Mouse (Mus musculus): Measurements from ENCODE around the gene Ovol3. TPM values are rescaled to one million over a fixed set of nuclear protein-coding genes. Genes with fewer than 3 reads are reported as not detected.
A peak's percentile ranks its signal among the peaks of the same experiment; 100 is the strongest.
"Not testable (repeated sequence)": the region's sequence is repeated elsewhere in the genome, so short reads cannot be mapped to it uniquely, and the experiment has no call there.

Ovol3 gene
- polyA plus RNA-seq, 1 experiment: not detected

DNA sequence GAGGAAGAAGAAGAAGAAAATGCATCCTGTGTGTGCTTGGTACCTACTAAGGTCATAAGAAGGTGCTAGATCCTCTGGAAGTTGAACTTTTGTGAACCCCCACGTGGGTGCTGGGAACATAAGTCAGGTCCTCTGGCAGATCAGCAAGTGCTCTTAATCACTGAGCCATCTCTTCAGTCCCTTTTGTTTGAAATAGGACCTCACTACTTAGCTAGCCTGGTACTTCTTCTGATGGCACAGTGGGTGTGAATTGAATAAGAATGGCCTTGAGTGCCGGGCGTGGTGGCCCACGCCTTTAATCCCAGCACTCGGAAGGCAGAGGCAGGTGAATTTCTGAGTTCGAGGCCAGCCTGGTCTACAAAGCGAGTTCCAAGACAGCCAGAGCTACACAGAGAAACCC, 30.4 kb upstream of the Ovol3 start:
- TF ChIP-seq CTCF (IDR thresholded peaks at IDR 0.05; ENCODE audit: low read depth, low read length): no peak
- Histone ChIP-seq H3K27ac (ENCODE audit: insufficient read depth, low read depth, low read length) (no peak overlapping the region), H3K4me1 (ENCODE audit: control insufficient read depth, insufficient read depth, low read length) (peaks cover 11% of the 10 kb centered on the region), H3K4me3 (ENCODE audit: insufficient read depth, low read length) (no peak overlapping the region)

DNA sequence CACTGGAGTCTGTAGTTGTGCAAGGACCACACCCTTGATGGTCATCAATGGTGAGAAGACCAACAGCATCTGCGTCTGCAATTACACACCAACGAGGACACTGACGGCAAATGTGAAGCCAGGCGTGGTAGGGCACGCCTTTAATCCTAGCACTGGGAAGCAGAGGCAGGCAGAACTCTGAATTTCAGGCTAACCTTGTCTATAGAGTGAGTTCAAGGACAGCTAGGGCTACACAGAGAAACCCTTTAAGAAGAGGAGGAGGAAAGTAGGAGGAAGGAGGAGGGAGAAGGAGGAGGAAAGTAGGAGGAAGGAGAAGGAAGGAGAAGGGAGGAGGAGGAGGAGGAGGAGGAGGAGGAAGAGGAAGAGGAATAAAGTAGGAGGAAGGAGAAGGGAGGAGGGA, 30.0 kb upstream of the Ovol3 start:
- TF ChIP-seq CTCF (IDR thresholded peaks at IDR 0.05; ENCODE audit: low read depth, low read length): no peak
- no peak for TF ChIP-seq POLR2A (IDR thresholded peaks at IDR 0.05; ENCODE audit: borderline replicate concordance, low read depth, low read length)
- no peak overlapping the region for H3K4me3 ChIP-seq (ENCODE audit: insufficient read depth, low read length)
- H3K27ac ChIP-seq (ENCODE audit: insufficient read depth, low read depth, low read length): peak overlapping the region; percentile 32
- H3K4me1 ChIP-seq (ENCODE audit: control insufficient read depth, insufficient read depth, low read length): peaks cover 11% of the 10 kb centered on the region

DNA sequence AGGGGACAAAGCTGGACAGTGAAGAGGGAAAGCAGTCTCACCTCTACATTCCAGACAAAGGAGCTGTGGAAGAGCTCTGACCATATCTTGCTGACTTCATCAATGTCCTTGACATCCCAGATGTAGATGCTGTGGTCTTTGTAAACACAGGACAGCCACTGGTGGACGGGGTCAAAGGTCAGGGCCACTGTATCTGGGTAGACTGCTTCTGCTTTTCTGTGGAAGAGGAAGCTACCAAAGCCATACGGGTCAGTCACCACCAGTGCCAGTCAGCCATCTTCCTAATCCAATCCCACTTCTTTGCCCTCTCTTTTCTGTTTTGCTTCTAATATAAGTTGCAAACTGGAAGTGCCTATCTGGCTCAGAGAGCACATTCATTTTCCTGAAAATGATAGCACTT, 29.5 kb upstream of the Ovol3 start:
- Histone ChIP-seq H3K27ac (ENCODE audit: insufficient read depth, low read depth, low read length) (peak overlapping the region; percentile 32), H3K4me3 (ENCODE audit: insufficient read depth, low read length) (no peak overlapping the region), H3K4me1 (ENCODE audit: control insufficient read depth, insufficient read depth, low read length) (peaks cover 9% of the 10 kb centered on the region)
- no peak for TF ChIP-seq POLR2A (IDR thresholded peaks at IDR 0.05; ENCODE audit: borderline replicate concordance, low read depth, low read length)
- TF ChIP-seq CTCF (IDR thresholded peaks at IDR 0.05; ENCODE audit: low read depth, low read length): no peak

DNA sequence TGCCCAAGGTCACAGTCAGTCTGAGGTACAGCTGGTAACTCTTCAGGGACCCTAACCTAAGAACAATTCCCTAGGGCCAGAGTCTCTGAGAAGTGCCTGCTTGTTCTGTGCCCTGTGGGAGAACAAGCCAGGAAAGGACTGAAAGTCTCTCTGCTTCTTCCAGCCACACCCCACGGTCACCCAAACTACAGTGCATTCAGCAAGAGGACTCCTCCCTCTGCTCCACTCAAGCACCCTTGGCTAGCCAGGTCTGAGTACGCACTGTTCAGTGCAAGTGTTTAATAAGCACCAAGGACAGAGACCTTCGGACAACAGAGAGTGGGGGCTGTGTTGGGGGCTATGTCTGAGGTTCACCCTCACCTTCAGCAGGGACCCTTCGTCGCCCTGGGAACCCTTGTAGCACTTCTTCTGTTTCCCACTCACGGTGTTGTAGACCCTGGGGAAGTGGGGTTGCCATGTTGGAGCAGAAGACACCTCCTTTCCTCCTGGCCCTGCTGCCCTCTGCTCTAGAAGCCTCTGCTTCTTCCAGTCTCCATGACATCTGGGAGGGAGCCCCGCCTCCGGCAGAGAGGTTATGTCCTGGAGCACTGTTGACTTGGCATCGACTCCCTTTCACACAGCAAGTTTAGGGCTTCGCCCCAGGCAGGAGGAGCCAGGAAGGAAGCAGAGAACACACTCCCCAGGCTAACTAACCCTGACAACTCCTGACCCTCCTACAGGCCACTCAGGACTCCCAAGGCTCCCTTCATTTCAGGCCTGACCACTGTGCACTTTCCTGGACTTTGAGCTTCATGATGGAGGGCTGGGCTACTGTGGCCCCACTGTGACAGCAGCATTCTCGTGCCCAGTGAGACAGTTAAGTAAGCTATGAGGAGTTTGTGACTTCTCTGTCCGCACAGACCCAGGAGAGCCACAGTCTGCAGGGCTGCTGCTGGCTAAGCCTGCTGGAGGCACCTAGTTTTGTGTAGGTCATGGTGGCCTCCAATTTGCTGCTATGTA, 16.7 kb upstream of the Ovol3 start:
- TF ChIP-seq CTCF (IDR thresholded peaks at IDR 0.05; ENCODE audit: low read depth, low read length) (no peak), POLR2A (IDR thresholded peaks at IDR 0.05; ENCODE audit: borderline replicate concordance, low read depth, low read length) (no peak)
- H3K4me1 ChIP-seq (ENCODE audit: control insufficient read depth, insufficient read depth, low read length): peaks cover 11% of the 10 kb centered on the region
- no peak overlapping the region for H3K27ac ChIP-seq (ENCODE audit: insufficient read depth, low read depth, low read length)
- no peak overlapping the region for H3K4me3 ChIP-seq (ENCODE audit: insufficient read depth, low read length)

DNA sequence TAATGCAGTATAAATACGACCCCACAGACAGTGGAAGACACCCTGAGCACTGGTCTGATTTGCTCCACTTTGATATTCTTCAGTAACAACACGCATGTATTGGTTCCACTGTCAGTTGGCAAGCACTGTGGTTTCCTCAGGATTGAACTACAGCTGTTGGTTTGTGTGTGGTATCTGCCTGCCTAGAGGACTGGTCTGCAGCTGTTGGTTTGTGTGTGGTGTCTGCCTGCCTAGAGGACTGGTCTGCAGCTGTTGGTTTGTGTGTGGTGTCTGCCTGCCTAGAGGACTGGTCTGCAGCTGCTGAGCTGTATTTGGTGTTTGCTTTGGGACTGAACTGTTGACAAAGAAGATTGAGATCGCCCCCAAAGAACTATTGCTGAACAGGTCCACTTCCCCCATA, 1.8 kb upstream of the Ovol3 start:
- H3K27ac ChIP-seq (ENCODE audit: insufficient read depth, low read depth, low read length); H3K4me1 ChIP-seq (ENCODE audit: control insufficient read depth, insufficient read depth, low read length); H3K4me3 ChIP-seq (ENCODE audit: insufficient read depth, low read length): not testable (repeated sequence)

DNA sequence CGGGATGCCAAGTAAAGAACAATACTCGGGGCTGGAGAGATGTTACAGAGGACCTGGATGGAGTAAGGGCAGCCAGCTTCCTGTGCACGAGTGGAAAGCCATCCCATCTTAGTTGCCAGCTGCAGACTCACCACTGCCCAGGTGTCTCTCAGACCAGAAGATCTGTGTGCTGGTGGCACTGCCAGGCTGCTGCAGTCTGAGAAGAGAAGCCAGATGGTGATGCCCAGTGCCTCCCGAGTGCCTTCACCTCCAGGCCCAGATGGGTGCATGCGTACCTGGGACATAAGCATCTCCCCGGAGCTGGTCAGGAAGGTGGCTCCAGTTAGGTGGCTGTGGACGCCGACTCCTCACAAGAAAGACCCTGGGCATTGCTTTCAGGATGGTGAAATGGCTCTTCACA, 434 bp downstream of the Ovol3 start:
- TF ChIP-seq POLR2A (IDR thresholded peaks at IDR 0.05; ENCODE audit: borderline replicate concordance, low read depth, low read length) (no peak), CTCF (IDR thresholded peaks at IDR 0.05; ENCODE audit: low read depth, low read length) (no peak)
- no peak overlapping the region for H3K27ac ChIP-seq (ENCODE audit: insufficient read depth, low read depth, low read length)
- H3K4me1 ChIP-seq (ENCODE audit: control insufficient read depth, insufficient read depth, low read length): 0 out of 2 replicates have a peak, but pooled peaks cover 4% of the 10 kb centered on the region
- H3K4me3 ChIP-seq (ENCODE audit: insufficient read depth, low read length): no peak overlapping the region

DNA sequence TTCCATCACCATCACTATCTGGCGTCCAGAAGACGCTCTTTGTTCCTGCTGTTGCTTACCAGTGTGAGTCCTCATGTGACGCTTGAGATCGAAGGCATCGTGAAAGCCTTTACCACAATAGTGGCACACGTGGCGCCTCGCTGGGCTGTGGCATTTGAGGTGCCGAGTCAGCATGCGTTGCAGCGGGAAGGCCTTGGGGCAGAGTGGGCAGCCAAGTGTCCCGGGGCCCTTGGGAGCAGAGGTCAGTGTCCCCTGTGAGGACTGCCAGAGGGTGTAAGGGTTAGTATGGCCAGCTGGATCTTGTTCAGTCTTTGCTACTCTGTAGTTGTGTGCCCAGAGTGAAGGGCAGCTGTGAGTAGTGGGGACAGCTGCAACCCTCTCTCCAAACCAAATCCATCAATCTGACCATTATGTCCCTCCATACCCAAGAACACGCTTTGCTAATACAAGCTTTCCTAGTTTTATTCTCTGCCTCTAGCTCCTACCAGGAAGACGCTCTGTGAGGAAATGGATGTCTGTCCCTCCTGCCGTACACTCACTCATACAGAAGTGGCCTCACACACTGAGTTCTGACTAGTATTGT, 1.2 kb downstream of the Ovol3 start:
- Histone ChIP-seq H3K27ac (ENCODE audit: insufficient read depth, low read depth, low read length) (no peak overlapping the region), H3K4me1 (ENCODE audit: control insufficient read depth, insufficient read depth, low read length) (0 out of 2 replicates have a peak, but pooled peaks cover 4% of the 10 kb centered on the region), H3K4me3 (ENCODE audit: insufficient read depth, low read length) (no peak overlapping the region)
- TF ChIP-seq CTCF (IDR thresholded peaks at IDR 0.05; ENCODE audit: low read depth, low read length) (no peak), POLR2A (IDR thresholded peaks at IDR 0.05; ENCODE audit: borderline replicate concordance, low read depth, low read length) (no peak)

DNA sequence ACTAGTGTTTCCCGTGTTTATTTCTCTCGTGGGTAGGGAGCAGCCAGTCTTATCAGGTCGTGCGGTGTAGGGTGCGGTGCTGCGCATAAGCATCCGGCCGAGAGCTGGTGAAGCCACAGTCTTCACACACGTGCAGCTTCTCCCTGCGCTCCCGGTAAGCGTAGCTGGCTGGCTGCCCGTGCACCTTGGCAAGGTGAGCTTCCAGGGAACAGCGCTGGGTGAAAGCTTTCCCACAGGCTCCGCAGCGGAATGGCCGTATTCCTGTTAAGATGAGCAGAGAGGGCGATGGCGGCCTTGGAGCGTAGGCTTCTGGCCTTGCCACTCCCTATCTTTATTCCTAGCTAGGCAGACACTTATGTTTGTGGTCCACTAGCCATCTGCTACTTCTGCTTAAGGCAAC, 2.1 kb downstream of the Ovol3 start:
- Histone ChIP-seq H3K4me1 (ENCODE audit: control insufficient read depth, insufficient read depth, low read length) (0 out of 2 replicates have a peak, but pooled peaks cover 4% of the 10 kb centered on the region), H3K27ac (ENCODE audit: insufficient read depth, low read depth, low read length) (no peak overlapping the region), H3K4me3 (ENCODE audit: insufficient read depth, low read length) (no peak overlapping the region)
- TF ChIP-seq CTCF (IDR thresholded peaks at IDR 0.05; ENCODE audit: low read depth, low read length) (no peak), POLR2A (IDR thresholded peaks at IDR 0.05; ENCODE audit: borderline replicate concordance, low read depth, low read length) (no peak)

DNA sequence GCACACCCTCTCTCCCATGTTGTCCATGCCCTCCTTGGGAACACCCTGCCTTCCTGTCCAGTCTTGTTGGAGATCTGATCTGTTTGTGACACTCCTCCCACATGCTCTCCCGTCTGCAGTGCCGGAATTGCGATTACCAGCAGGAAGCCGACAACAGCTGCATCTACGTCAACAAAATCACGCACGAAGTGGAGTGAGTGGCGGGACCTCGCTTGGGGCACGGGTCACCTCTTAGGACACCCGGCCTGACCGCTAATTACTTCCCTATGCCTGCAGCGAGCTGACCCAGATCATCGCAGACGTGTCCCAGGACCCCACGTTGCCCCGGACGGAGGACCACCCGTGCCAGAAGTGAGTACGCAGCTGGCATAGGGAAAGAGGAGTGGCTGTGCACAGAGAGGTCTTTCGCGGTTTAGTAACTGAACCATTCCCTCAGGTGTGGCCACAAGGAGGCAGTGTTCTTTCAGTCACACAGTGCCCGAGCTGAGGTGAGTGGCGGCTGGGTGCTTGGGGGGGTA, 2.8 kb downstream of the Ovol3 start:
- H3K27ac ChIP-seq (ENCODE audit: insufficient read depth, low read depth, low read length): peak overlapping the region; percentile 54

More for the DNA sequence above, 2.8 kb downstream of the Ovol3 start:
- TF ChIP-seq POLR2A (IDR thresholded peaks at IDR 0.05; ENCODE audit: borderline replicate concordance, low read depth, low read length) (no peak), CTCF (IDR thresholded peaks at IDR 0.05; ENCODE audit: low read depth, low read length) (peak; percentile 79)
- H3K4me1 ChIP-seq (ENCODE audit: control insufficient read depth, insufficient read depth, low read length): 0 out of 2 replicates have a peak, but pooled peaks cover 4% of the 10 kb centered on the region
- peak overlapping the region; percentile 71 for H3K4me3 ChIP-seq (ENCODE audit: insufficient read depth, low read length)
